Mouse (Mus musculus): Measurements from ENCODE around the gene Taf5l. TPM values are rescaled to one million over a fixed set of nuclear protein-coding genes. Genes with fewer than 3 reads are reported as not detected.
A peak's percentile ranks its signal among the peaks of the same experiment; 100 is the strongest.

Taf5l gene
- polyA plus RNA-seq, 1 experiment from 2014 or later = 24.2 TPM

DNA sequence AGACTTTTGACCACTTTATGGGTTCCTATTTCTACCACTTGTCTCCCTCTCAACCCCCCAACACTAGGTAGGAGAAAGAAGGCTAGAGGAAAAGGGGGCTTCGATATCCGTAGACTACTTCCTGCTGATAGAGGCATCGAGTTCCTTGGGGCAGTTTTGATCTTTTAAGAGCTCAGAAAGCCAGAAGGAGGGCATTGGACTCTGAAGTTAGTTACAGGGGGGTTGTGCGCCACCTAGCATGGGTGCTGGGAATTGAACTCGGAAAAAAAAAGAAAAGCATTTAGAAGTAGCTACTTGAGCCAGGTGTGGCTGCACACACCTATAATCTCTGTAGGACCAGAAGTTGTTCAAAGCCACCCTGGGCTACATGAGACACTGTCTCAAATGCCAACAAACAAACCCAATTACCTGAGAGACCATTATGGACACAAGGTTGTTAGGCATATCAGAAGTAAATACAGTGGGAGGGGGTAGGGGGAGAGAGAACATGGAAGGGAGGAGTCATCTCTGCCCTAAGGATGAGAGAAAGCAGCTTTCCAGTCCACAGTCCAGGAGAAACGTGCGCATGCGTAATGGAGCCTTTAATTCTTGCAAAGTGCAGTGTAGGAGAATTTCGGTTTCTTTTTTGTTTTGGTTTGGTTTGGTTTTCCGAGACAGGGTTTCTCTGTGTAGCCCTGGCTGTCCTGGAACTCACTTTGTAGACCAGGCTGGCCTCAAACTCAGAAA is 71.0 kb downstream of the Taf5l start:
- DNase-seq (ENCODE audit: low spot score) (peak; percentile 79), ATAC-seq (ENCODE audit: low FRiP score) (no peak; the same call in 1 of the 2 replicates)
- H3K4me2 ChIP-seq (replicated peaks) = peak overlapping the region; percentile 96
- H3K9me3 ChIP-seq (ENCODE audit: control insufficient read depth, low read length) = no peaks in the 10 kb centered on the region
- peak overlapping the region; percentile 65 for H3K4me3 ChIP-seq (replicated peaks; ENCODE audit: low read length)
- no peaks in the 10 kb centered on the region for H3K27me3 ChIP-seq (ENCODE audit: control insufficient read depth, insufficient read depth, low read length)
- no peak overlapping the region for H3K27ac ChIP-seq
- 31% methylated on average over 10 of the region's 10 CpGs for whole genome bisulfite sequencing
- H3K9ac ChIP-seq = peak overlapping the region; percentile 83
- H3K4me1 ChIP-seq (replicated peaks; ENCODE audit: control insufficient read depth, insufficient read depth, low read length) = peaks cover 16% of the 10 kb centered on the region
- peaks cover 40% of the 10 kb centered on the region for H3K36me3 ChIP-seq (replicated peaks; ENCODE audit: control insufficient read depth, insufficient read depth)

- peak overlapping the region; percentile 65 for H3K4me3 ChIP-seq (replicated peaks; ENCODE audit: low read length)
- 4% methylated on average over 10 of the region's 10 CpGs for WGBS
Observed at GRCm38 (mm10) chr8:123949686-123949986, 71.6 kb downstream of the Taf5l start.

GRCm38 (mm10) chr8:123948942-123949685 is 72.1 kb downstream of the Taf5l start, which contains the start of gene Nup133:
TSS of gene Nup133 (minus strand) at chr8:123949265.
- no peaks in the 10 kb centered on the region for H3K27me3 ChIP-seq (ENCODE audit: control insufficient read depth, insufficient read depth, low read length)
- peak within 1 kb of the TSS; percentile 65 for H3K4me3 ChIP-seq (replicated peaks; ENCODE audit: low read length)
- ATAC-seq (ENCODE audit: low FRiP score) (peak; percentile 88), DNase-seq (ENCODE audit: low spot score) (peak; percentile 100)
- peaks cover 16% of the 10 kb centered on the region for H3K4me1 ChIP-seq (replicated peaks; ENCODE audit: control insufficient read depth, insufficient read depth, low read length)
- peak within 1 kb of the TSS; percentile 90 for H3K27ac ChIP-seq
- H3K9me3 ChIP-seq (ENCODE audit: control insufficient read depth, low read length) = no peaks in the 10 kb centered on the region
- WGBS = under 1% methylated on average over 77 of the region's 77 CpGs
- H3K9ac ChIP-seq = peak within 1 kb of the TSS; percentile 83
- peaks cover 42% of the 10 kb centered on the region for H3K36me3 ChIP-seq (replicated peaks; ENCODE audit: control insufficient read depth, insufficient read depth)
- peak within 1 kb of the TSS; percentile 96 for H3K4me2 ChIP-seq (replicated peaks)

More at GRCm38 (mm10) chr8:123949686-123949986, 71.6 kb downstream of the Taf5l start:
- Histone ChIP-seq H3K27me3 (ENCODE audit: control insufficient read depth, insufficient read depth, low read length) (no peaks in the 10 kb centered on the region), H3K9me3 (ENCODE audit: control insufficient read depth, low read length) (no peaks in the 10 kb centered on the region), H3K27ac (peak overlapping the region; percentile 90), H3K9ac (peak overlapping the region; percentile 83), H3K36me3 (replicated peaks; ENCODE audit: control insufficient read depth, insufficient read depth) (peaks cover 43% of the 10 kb centered on the region), H3K4me2 (replicated peaks) (peak overlapping the region; percentile 96), H3K4me1 (replicated peaks; ENCODE audit: control insufficient read depth, insufficient read depth, low read length) (peaks cover 16% of the 10 kb centered on the region)
- DNase-seq (ENCODE audit: low spot score) (peak; percentile 29), ATAC-seq (ENCODE audit: low FRiP score) (no peak; the same call in 1 of the 2 replicates)

MicroRNA genes within 50 kb of the gene (microRNA counts, 519-probe panel; counts per million panel counts)
- not detected for microRNA mmu-miR-1967

Small RNA genes within 50 kb of the gene (microRNA-seq; reads per million reads assigned to microRNA genes)
- not detected for gene Mir1967

Other genes starting within 250 kb of the Taf5l start
- gene Rab4a, start 215.4 kb downstream of the Taf5l start, polyA plus RNA-seq (2014; fragmentation: Nextera tagmentation; extraction: Ambion mirVana) = 79.1 and 82.7 TPM in 2 replicates
- 5.0 TPM in 2 replicates for gene Ccsap, start 161.2 kb downstream of the Taf5l start, polyA plus RNA-seq (2014; fragmentation: Nextera tagmentation; extraction: Ambion mirVana)
- gene Acta1, start 126.6 kb downstream of the Taf5l start, polyA plus RNA-seq (2014; fragmentation: Nextera tagmentation; extraction: Ambion mirVana) = 5.3 and 6.6 TPM in 2 replicates
- 26.5 and 26.8 TPM in 2 replicates for gene Nup133, start 72.1 kb downstream of the Taf5l start, polyA plus RNA-seq (2014; fragmentation: Nextera tagmentation; extraction: Ambion mirVana)
- gene Abcb10, start 38.3 kb downstream of the Taf5l start, polyA plus RNA-seq (2014; fragmentation: Nextera tagmentation; extraction: Ambion mirVana) = 19.7 and 21.5 TPM in 2 replicates
- gene Urb2, start 111 bp upstream of the Taf5l start, polyA plus RNA-seq (2014; fragmentation: Nextera tagmentation; extraction: Ambion mirVana) = 4.9 and 5.5 TPM in 2 replicates
- 62.9 and 70.6 TPM in 2 replicates for gene Galnt2, start 210.0 kb upstream of the Taf5l start, polyA plus RNA-seq (2014; fragmentation: Nextera tagmentation; extraction: Ambion mirVana)

Measured in hindbrain, embryonic 14.5 days (tissue).